Mouse (Mus musculus): ENCODE results near the gene Rab42.
"Not testable (repeated sequence)": the region's sequence is repeated elsewhere in the genome, so short reads cannot be mapped to it uniquely, and the experiment has no call there.

The Rab42 gene

DNA sequence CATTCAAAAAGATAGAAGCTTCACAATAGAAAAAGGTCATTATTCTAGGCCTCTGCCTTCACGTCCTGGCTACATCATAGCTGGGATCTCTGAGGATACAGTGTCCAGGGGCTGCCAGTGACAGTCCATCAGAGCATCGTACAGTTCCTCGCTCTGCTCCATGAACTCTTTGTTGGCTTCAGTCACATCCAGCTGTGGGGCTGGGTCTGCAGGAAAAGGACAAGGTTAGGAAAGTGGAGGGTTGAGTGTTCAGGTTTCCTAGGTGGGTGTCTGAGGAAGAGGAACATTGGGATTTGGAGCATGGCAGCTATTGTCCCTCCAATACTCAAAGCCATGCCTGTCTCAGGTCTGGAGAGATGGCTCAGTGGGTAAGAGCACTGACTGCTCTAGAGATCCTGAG lies 8.6 kb upstream of the Rab42 start:
- peak; percentile 32 for DNase-seq (ENCODE audit: low read depth, low spot score)

DNA sequence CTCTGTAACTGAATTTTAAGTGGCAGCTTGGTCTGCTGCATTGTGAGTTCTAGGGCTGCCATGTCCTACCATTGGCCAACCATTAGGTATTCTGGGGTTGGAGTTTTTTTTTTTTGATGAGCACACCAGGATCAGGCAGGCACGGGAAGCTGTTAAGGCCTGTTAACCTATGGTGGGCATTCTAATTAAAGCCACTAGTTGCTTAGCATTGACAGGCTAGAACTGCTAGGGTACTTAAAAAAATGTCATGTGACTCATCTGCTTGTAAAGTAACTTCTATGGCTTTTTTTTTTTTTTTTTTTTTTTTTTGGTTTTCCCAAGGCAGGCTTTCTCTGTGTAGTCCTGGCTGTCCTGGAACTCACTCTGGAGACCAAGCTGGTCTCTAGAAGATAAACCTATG lies 8.0 kb upstream of the Rab42 start:
- peak; percentile 33 for DNase-seq (ENCODE audit: low read depth, low spot score)

DNA sequence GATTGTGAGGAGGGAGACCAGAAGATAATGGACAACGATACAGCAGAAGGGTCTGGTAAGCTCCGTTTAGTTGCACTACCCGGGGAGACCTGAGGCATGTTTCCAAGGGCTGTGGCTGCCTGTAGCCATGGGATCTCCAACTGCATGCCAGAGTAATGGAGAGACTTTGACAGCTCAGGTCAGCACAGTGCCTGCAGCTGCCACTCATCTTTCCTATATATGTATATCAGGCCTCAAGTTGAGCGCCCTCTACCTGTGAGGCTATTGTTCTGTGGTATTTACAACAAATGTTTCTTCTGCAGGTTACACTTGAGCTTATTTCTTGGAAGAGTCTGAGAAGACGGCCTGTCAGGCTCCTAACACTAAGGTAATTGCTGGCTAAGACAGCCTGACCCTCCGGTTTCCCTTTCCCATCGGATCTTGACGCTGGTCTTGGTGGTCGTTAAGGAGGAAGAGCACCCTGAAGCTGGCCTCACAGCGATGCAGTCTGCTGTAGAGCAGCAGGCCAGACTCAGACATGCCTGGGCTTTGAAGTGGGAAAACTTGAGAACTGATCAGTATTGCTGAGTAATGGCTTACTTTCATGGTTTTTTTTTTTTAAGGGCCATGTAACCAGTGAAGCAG lies 6.8 kb upstream of the Rab42 start:
- DNase-seq (ENCODE audit: low read depth, low spot score): peak; percentile 70

GRCm38 (mm10) chr4:132309140-132309848 lies 6.1 kb upstream of the Rab42 start:
- no peak for DNase-seq (ENCODE audit: low read depth, low spot score)

- DNase-seq (ENCODE audit: low read depth, low spot score): peak; percentile 94
Observed at GRCm38 (mm10) chr4:132308437-132309139, 5.4 kb upstream of the Rab42 start.

- DNase-seq (ENCODE audit: low read depth, low spot score): no peak
Observed at GRCm38 (mm10) chr4:132306004-132306403, 2.8 kb upstream of the Rab42 start.

DNA sequence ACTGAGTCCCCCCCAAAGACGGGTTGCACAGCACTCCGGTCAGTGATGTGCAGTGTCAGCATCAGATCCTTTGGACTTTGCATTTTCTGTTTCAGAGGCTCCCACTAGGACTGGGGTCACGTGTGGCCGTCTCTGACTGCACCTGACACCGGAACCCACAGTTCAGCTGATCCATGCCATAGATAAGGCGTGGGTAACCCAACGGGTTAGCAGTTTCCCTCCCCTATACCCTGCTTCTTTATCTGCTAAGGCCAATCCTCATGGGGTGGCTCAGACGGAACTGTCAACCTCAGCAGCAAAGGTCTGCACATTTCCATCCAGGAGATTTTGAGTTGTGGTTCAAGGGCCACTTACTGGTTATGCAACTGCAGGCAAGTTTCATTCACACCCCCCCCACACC lies 2.1 kb upstream of the Rab42 start:
- no peak for DNase-seq (ENCODE audit: low read depth, low spot score)

DNA sequence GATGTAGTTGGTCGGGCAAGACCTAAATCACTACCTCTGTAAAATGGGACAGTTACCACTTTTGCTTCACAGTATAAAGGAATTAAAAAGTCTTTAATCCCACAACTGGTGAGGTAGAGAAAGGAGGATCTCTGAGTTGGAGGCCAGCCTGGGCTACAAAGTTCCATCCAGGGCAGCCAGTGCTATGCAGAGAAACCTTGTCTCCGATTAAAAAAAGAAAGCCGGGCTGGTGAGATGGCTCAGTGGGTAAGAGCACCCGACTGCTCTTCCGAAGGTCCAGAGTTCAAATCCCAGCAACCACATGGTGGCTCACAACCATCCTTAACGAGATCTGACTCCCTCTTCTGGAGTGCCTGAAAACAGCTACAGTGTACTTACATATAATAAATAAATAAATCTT lies 299 bp upstream of the Rab42 start:
- DNase-seq (ENCODE audit: low read depth, low spot score): not testable (repeated sequence)

GRCm38 (mm10) chr4:132301965-132302938 lies 933 bp downstream of the Rab42 start:
- DNase-seq (ENCODE audit: low read depth, low spot score): peak; percentile 53

- no peak for DNase-seq (ENCODE audit: low read depth, low spot score)
Observed at GRCm38 (mm10) chr4:132301486-132301885, 1.7 kb downstream of the Rab42 start.

GRCm38 (mm10) chr4:132299849-132300248 lies 3.3 kb downstream of the Rab42 start:
- no peak for DNase-seq (ENCODE audit: low read depth, low spot score)

GRCm38 (mm10) chr4:132295696-132296390 lies 7.3 kb downstream of the Rab42 start:
- DNase-seq (ENCODE audit: low read depth, low spot score): no peak

DNA sequence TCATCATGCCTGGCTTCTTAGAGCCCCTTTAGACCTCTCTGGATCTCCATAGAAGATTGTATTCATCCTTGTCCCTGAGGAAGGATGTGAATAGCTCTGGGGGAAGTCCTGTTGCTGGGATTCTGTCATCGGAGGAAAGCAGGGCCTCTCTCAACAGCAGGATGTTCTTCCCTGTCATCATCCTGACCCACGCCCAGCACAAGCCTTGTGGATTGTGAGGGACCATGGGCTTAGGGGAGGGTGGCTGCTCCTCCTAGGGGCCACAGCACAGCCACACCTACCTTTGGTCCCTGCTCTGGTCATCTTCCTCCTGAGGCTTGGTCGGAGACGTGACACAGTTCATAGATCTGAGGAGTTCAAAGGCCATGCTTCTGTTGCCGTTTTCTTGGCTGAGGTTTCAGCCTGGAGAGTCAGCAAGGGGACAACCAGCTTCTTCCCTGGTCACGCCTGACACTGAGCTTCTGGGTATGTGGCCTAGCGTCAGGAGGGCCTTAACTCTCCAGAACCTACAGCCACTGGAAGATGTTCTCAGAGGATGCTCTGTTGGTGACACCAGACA lies 9.4 kb downstream of the Rab42 start:
- no peak for DNase-seq (ENCODE audit: low read depth, low spot score)

DNA sequence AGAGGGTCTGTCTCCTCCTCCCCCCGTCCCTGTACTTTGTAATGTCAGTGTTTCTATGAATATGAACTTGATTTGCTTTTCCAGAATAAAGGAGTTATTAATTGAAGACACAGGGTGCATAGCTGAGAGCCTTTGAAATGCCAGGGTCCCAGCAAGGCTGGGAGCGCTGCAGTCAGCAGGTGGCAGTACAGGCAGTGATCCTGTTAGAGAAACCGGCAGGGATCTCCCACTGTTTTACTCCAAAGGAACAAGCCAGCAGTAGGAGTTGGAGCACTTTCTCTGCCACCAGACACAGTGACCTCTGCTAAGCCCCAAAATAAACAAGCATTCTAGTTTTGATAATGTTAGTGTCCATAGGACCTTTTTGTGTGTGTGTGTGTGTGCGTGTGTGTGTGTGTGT lies 10.2 kb downstream of the Rab42 start:
- peak; percentile 38 for DNase-seq (ENCODE audit: low read depth, low spot score)

- no peak for DNase-seq (ENCODE audit: low read depth, low spot score)
Observed at GRCm38 (mm10) chr4:132291624-132292335, 11.4 kb downstream of the Rab42 start.

GRCm38 (mm10) chr4:132291056-132291455 lies 12.1 kb downstream of the Rab42 start:
- DNase-seq (ENCODE audit: low read depth, low spot score): no peak

- not testable (repeated sequence) for DNase-seq (ENCODE audit: low read depth, low spot score)
Observed at GRCm38 (mm10) chr4:132288840-132289239, 14.3 kb downstream of the Rab42 start.

DNA sequence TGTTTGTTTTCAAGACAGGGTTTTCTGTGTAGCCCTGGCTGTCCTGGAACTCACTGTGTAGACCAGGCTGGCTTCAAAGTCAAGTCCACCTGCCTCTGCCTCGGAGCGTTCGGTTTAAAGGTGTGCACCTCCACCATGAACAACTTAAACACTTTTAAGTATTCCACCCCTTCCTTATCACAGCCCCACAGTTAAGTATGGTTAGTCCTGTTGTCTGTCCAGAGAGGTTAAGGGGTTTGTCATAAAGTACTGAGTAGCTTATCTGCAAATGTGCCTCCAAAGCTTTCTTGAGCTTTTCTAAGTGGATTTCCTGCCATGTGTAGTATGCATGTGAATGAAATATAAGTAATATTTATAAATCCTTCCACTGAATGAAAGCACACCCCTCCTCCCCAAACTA lies 27.2 kb downstream of the Rab42 start:
- no peak for DNase-seq (ENCODE audit: low read depth, low spot score)

GRCm38 (mm10) chr4:132274156-132274862 lies 28.9 kb downstream of the Rab42 start, which contains the start of gene Taf12:
Gene Taf12, plus strand, starts transcription at chr4:132274375.
- peak; percentile 89 for DNase-seq (ENCODE audit: low read depth, low spot score)

Data from 3T3-L1 (cell line).